Mouse (Mus musculus) layer of hippocampus, postnatal 10 days (tissue): Measurements from ENCODE around the gene Oxct2b. TPM values are rescaled to one million over a fixed set of nuclear protein-coding genes. Genes with fewer than 3 reads are reported as not detected.
"Not testable (repeated sequence)": the region's sequence is repeated elsewhere in the genome, so short reads cannot be mapped to it uniquely, and the experiment has no call there.

Source experiments
- DNase-seq, 2 experiments: peaks; one replicate each; pipeline ENCODE4 v3.0.0; 2021; ENCODE audit warnings: low spot score in 2 of 2
- total RNA-seq, 2 experiments: library from RNA; stranded (reverse); gene quantifications; 2 replicates each; pipeline ENCODE4 v1.2.3; 2021

The Oxct2b gene
- total RNA-seq, 2 experiments from 2014 or later, result 0.39 to 0.45 TPM

DNA sequence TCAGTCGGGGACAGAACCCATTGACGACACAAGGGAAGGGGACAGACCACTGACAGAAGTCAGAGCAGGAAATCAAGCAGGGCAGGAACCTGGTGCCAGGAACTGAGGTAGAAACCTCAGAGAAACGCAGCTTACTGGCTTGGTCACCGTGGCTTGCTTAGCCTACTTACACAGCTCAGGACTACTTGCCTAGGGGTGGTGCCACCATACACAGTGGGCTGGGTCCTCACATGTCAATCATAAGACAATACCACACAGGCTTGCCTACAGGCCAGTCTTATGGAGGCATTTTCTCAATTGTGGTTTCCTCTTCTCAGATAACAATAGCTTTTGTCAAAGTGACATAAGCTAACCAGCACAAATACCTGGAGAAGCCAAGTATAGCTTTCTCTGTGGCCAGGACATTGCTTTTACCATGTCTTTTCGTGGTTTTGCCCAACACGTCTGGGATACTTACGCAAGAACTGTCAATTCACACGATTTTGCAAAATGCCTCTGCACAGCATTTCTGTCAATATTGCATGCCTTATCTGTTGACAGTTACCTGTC lies 3.8 kb upstream of the Oxct2b start:
- no peak for DNase-seq

DNA sequence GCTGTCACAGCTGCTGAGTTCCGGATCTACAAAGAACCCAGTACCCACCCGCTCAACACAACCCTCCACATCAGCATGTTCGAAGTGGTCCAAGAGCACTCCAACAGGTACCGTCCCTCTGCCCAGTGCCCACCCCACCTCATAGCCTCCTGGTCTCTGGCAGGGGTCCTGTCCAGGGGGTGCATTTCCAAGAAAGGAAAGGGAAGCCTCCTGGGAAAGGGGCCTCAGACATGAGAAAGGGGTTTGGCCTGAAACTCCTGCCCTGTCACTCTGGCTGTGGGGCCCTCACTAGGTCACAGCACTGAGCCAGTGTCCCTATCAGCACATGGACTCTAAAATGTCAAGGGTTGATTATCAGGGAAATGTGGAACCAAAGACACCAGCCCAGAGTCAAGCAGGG lies 1.4 kb upstream of the Oxct2b start:
- not testable (repeated sequence) for DNase-seq

DNA sequence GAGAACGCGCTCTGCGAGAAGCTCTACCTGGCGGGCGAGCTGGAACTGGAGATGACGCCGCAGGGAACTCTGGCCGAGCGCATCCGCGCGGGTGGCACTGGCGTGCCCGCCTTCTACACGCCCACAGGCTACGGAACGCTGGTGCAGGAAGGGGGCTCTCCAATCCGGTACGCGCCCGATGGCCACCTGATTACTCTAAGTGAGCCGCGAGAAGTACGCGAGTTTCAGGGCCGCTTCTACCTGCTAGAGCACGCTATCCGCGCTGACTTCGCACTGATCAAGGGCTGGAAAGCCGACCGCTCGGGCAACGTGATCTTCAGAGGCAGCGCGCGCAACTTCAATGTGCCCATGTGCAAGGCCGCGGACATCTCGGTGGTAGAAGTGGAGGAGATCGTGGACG lies 574 bp downstream of the Oxct2b start:
- DNase-seq, result peak in 1 of 2 experiments; percentile 36

DNA sequence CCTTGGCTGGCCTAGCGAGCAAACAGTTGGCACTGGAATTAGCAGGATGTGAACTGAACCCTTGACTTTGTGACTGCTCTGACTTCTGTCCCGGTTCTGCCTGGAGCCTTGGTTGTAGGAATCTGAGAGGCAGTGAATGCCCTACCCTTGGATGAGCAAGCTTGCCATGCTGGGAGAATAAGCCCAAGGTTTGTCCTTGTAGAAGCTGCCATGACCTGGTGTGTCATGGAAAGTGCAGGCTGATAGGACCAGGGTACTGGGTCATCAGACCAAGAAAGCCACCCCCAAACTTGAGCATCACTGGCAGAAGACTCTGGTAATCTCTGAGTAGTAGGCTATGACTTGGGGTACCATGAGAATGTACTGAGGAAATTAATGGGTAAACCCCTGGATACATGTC lies 5.2 kb downstream of the Oxct2b start:
- no peak for DNase-seq

- DNase-seq, result no peak
Observed at GRCm38 (mm10) chr4:123126626-123127025, 10.6 kb downstream of the Oxct2b start.

GRCm38 (mm10) chr4:123127051-123127450 lies 11.0 kb downstream of the Oxct2b start:
- no peak for DNase-seq

GRCm38 (mm10) chr4:123137551-123137950 lies 21.5 kb downstream of the Oxct2b start:
- no peak for DNase-seq

DNA sequence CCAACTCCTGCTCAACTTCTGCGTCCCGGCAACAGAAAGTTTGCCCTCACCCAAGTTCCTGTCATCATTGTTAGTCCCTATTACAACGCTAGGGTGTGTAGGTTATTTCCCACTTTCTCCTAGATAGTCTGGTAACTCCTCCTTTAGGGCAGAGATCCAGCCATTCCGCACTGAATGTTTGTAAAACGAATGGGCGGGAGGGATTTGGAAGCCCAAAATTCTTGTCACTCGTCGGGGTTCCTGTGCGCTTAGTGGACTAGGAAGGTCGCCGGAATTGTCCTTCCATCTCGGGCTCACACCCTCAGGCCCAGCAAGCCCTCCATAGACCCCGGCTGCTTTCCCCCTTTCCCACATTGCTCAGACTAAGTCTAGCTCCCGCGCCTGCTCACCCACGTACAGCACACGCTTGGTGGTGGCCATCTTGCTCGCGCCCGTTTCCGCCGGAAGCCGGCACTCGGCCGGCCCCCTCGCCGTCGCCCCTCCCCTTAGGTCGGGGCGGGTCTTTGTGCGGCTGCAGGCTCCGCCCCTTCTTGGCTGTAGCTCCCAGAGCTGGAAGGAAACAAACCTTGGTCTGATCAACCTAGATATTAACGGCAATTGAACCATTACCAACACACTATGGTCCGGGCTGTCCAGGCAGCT lies 23.6 kb downstream of the Oxct2b start, which contains the start of gene Ppie:
TSS of gene Ppie (minus strand) at position 439 of the 642 bp plus-strand sequence.
- peak; percentile 70 to 79 for DNase-seq

DNA sequence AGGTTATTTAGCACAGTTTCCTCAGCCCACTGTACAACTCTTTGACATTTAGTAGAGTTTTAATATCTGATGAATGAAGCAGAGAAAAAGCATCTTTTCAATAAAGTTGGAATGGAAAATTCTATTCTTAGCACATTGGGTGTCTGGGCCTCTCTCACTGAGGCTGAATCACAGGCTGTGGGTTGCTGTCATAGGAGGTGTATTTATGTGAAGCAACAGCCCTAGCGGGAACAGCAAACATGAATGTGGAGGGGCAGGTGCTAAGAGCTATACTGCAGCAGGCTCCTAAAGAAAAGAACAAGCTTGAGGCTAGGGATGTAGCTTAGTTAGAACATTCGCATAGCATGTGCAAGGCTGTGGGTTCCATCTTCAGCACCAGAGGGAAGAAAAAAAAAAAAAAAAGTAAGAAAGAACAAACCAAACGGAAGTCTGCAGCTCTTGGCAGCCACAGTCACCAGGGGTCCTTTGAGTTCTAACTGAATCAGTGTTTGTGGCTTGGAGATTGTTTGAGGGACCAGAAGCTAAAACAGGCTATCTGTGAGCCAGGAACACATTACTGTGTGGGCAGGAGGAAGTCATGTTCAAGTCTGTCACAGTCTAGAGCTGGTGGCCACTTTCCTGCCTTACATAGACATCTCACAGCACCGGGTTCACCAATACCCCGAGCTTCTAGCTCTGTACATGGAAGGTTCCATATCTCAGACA lies 31.5 kb downstream of the Oxct2b start:
- no peak for DNase-seq

- no peak for DNase-seq
Observed at GRCm38 (mm10) chr4:123152003-123152402, 35.9 kb downstream of the Oxct2b start.

GRCm38 (mm10) chr4:123152976-123153375 lies 36.9 kb downstream of the Oxct2b start:
- peak in 1 of 2 experiments; percentile 40 for DNase-seq

- DNase-seq, result peak in 1 of 2 experiments; percentile 48
Observed at GRCm38 (mm10) chr4:123155004-123155403, 38.9 kb downstream of the Oxct2b start.

DNA sequence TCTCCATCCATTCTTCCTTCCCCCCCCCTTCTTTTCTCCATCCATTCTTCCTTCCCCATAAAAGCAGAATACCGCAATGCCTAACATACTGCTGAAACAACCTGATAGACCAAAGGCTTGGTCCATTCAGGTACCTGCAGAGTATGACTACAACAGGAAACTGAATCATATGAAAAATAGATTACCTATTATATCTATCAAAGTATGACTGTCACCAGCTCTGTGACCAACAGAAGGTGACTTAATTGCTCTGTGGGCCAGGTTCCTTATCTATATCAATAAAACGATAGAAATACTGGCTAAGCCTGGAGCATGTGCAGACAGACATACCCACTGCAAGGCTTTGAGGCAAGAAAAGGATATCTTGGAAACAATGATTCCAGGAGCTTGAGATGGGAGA lies 39.4 kb downstream of the Oxct2b start:
- no peak for DNase-seq

GRCm38 (mm10) chr4:123155840-123156239 lies 39.8 kb downstream of the Oxct2b start:
- DNase-seq, result no peak

GRCm38 (mm10) chr4:123160571-123160970 lies 44.5 kb downstream of the Oxct2b start:
- no peak for DNase-seq

DNA sequence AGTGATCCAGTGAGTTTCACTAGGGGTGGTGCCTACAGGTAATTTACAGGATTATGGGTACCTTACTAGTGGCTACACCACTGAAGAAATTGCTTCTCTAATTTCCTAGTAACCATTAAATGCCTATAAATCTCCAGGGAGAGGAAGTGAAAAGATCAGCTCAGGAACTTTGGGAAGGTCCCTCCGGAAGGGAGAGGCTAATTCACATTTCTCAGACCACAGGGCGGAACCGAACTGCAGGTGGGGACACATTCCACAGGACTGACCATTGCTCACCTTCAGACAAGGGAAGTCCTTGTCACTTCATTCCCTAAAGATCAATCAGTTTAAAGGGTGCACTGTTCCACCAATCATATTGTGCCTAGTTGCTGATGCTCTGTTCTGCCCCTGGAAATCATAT lies 45.2 kb downstream of the Oxct2b start:
- DNase-seq, result not testable (repeated sequence)

DNA sequence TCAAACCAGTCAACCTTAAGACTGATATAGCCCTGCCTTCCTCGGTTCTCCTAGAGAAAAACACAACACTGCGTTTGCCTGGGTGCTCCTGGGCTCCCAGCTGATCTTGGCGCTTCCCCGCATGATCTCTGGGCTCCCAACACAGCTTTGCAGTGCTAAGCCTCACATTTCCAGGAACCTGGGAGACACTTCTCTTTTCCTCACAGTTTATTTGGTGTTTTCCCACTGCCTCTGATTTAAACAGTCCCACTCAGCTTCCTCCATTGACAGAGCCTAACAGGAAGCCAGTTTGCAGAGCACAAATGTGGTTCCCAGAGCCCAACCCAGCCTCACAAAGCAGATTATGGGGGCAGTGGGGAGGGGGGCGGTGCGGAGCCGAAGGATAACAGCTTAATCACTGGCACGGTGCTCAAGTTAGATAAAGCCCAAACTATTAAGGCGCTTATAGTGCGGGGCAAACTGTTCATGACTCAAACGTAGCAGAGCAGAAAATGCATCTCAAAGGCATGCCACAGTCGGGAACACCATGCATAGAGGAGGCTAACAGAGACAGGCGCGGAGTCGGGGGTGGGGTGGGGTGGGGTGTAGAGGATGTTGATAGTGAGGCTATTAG lies 46.3 kb downstream of the Oxct2b start:
- DNase-seq, result no peak

- DNase-seq, result no peak
Observed at GRCm38 (mm10) chr4:123164157-123164556, 48.1 kb downstream of the Oxct2b start.
